Mouse (Mus musculus) G1E (cell line): ENCODE measurements around the gene Hist1h2bf.

ENCODE experiments used
- CTCF ChIP-seq: IDR thresholded peaks from 2 replicates; pipeline ENCODE4 v1.5.1; 2012; ENCODE audit warnings: low read depth, low read length, inconsistent platforms, mixed read lengths
- GATA1 ChIP-seq: IDR thresholded peaks from 2 replicates; pipeline ENCODE4 v1.6.1; 2012; ENCODE audit warnings: borderline replicate concordance, low read length, inconsistent platforms, mixed read lengths
- POLR2AphosphoS5 ChIP-seq: IDR thresholded peaks from 2 replicates; pipeline ENCODE4 v1.6.1; 2012; ENCODE audit warnings: low read depth, low read length, inconsistent platforms; ENCODE audit not compliant: insufficient replicate concordance

DNA sequence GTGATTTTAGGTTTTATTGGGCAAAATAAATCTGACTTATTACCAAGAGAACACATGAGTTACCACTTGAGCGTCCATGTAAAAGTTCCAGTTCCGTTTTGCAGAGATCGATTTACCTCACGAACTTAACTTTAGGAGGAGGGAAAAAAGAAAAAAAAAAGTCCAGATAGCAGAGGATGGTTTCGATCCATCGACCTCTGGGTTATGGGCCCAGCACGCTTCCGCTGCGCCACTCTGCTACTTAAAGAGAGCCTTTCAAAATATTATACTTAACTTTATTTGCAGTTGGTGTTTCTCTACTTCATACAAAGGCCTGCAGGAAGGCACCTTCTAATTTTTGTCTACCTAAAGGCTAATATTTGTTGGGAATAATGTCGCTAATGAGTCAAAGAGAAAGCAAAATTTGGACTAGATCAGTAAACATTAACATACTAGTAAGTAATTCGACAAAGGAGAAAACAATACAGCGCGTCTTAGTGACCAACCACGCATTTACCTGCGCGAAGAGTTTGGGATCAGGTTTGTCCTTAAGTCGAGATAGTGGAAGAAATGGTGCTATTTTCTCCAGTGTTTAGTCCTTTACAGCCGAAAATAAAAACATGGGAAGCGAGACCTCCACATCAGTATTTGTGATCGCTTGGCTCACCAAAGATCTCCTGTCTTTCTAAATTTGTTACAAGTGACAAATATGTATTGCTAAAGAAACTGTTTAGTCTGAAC is 43.7 kb downstream of the Hist1h2bf start:
- no peak for TF ChIP-seq CTCF
- TF ChIP-seq GATA1: no peak
- TF ChIP-seq POLR2AphosphoS5: no peak
